Mouse (Mus musculus) heart, adult 8-10 months (tissue): ENCODE data around the gene Kcp. TPM values are rescaled to one million over a fixed set of nuclear protein-coding genes. Genes with fewer than 3 reads are reported as not detected.

Source experiments
- DNase-seq: peaks from one replicate; pipeline ENCODE4 v3.0.0; 2022; ENCODE audit warnings: low spot score
- total RNA-seq, 4 experiments: library from RNA; stranded (reverse); gene quantifications; 2 replicates each; pipeline ENCODE4 v1.2.4; 2022

The Kcp gene
- 1 to 10 TPM; 2.0 to 4.8 (median 2.8) TPM for total RNA-seq

DNA sequence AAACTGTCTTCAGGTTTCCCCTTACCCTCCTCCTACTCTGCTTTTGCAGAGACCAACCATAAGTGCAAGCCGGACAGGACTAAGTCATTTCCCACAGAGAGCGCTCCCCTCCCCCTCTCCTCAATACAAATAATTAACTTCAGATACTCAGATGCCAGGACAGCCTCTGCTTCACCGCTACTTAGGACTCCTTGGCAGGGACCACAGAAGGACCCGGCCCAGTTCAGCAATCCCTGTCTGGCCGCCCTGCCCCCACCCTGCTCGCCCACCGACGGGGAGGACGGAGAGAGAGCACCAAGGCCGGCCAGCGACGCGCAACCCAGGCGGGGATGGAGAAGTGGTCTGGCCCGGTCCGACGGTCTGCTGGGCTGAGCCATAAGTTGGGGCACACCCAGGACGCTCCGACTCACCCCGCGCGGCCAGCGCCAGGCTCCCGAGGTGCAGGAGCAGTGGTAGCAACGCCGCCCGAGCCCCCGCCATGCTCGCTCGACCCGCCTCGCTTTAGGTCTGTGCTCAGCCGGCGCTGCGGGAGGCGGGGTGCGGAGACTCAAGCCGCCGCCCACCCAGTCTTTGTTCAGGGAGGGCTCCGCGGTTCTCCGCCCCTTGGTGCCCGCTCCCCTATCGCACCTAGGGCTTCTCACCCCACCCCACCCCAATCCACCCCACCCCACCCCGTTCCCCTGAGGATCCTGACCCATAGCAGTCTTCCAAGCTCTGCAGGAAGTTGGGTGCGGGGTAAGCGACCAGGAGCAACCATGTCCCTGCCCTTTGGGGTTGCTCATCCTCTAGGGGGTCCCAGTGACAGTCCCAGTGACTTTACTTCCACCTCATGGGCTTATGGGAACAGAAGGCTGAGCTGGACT, at the start of gene Kcp:
TSS of gene Kcp (minus strand) at position 506 of the 863 bp plus-strand sequence.
- no peak for DNase-seq

DNA sequence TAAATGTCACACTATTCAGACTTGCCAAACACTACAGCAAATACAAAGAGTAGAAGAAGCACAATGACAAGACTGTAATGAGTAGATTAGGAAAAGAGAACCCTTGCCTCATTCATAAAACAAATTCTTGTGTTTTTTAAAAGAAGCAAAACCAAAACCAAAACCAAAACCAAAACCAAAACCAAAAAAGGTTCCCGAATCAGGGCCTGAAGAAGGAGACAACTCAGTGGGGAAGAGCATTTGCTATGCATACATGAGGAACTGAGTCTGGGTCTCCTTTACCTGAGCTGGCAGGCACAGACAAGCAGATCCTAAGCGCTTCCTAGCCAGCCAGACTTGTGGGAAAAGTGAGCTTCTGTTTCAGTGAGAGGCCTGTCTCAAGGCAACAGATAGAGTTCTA, 49.4 kb upstream of the Kcp start:
- no peak for DNase-seq

- no peak for DNase-seq
Measured at GRCm38 (mm10) chr6:29552526-29552925, 44.8 kb upstream of the Kcp start.

DNA sequence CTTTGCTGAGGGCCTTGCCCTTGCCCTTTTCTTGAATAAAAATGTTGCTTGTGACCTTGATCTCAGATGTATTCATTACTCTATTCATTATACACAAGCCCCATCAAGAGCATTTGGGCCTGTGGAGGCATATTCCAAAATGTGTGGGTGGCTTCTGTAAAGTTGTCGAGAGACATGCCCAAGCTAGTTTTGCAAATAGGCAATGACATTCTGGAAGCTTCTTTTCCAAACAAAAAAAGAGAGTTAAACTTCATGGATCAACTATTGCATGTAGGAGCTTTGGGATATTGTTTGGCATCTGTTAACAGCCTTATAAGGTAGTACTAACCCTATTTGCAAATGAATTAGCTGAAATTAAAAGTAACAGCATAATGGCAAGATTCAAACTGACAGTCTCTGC, 40.3 kb upstream of the Kcp start:
- no peak for DNase-seq

GRCm38 (mm10) chr6:29547582-29547981, 39.8 kb upstream of the Kcp start:
- no peak for DNase-seq

DNA sequence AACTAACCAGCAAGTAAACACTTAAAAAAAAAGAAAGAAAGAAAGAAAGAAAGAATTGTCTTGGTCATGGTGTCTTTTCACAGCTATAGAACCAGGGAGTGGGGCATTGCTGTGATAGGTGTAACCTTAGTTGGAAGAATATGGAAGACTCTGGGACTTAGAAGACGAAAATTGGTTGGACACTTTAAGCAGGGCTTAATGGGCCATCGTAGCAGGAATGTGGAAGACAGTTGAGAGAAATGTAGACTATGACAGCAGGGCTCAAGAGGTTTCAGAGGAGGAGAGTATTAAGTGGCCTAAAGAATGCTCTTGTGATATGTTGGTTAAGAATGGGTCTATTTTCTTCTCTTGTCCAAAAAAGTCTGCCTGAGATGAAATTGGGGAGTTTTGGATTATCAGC, 37.9 kb upstream of the Kcp start:
- DNase-seq = no peak

DNA sequence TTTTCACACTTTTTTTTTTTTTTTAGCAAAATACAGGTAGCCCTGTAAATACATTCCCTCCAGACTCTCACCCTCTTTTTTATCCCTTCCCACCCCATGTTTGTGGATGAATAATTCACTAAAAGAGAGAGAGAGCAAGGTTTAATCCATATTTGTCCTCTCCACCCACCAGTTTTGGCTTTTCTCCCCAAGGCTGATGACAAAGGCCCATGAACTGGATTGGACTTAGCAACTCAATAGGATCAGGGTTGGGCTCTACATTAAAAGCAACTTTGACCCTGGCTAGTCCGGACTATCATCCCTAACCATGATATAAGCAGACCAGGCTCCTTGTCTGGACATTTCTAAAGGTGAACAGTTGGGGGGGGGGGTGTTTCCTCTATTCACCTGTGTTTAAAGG, 33.2 kb upstream of the Kcp start:
- DNase-seq = no peak

DNA sequence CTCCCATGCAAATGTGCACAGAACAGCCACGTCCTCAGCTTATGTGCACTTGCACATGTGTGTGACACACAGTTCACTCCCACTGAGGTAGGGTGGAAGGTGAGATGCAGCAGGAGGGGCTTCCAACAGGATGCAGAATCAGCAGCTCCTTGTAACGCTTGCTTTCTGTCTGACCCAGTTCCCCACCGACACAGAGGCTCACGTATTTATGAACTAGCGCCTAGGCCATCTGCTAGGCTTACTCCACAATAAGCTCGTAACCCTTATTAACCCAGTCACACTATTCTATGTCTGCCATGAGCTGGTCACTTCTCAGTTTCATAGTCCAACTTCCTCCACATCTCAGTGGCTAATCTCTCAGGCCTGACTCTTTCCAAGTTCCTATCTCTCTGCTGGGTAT, 32.5 kb upstream of the Kcp start:
- no peak for DNase-seq

- no peak for DNase-seq
Measured at GRCm38 (mm10) chr6:29539502-29539901, 31.8 kb upstream of the Kcp start.

DNA sequence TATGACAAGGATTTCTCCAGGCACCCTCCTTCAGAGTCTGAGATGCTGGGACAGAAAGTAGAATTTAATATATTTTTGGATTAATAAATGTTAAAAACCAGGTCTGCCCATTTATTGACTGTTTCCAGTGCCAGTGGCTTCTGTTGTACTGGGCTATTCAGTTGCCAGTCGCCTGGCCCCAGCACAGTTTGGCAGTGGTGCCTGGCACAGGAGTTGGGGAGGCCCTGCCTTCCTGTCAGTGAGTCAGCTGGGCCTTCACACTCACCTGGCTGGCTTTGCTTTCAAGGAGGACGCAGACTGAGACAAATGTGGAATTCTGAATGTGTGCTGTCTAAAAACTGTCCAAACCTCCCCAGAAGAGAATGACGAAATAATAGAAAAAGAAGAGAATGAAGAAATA, 29.5 kb upstream of the Kcp start:
- no peak for DNase-seq

GRCm38 (mm10) chr6:29536651-29537193, 29.0 kb upstream of the Kcp start:
- peak; percentile 58 for DNase-seq

DNA sequence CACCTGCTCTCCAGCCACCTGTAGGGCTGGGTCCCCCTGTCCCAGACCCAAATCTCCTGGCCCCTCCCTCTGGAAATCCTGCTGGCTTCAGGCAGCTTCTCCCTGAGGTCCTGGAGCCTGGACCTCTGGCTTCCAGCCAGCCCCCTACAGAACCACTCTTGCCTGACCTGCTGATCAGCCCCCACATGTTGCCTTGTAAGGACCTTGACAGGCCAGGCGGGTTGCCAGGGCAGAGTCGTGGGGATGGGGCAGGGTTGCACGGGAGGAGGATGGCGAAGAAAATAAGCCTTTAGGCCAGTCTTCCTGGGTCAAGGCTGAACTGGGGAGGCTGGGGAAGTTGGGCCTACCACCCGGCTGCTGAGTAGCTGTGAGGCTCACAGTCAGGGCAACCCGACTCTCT, 27.6 kb upstream of the Kcp start:
- DNase-seq = no peak

DNA sequence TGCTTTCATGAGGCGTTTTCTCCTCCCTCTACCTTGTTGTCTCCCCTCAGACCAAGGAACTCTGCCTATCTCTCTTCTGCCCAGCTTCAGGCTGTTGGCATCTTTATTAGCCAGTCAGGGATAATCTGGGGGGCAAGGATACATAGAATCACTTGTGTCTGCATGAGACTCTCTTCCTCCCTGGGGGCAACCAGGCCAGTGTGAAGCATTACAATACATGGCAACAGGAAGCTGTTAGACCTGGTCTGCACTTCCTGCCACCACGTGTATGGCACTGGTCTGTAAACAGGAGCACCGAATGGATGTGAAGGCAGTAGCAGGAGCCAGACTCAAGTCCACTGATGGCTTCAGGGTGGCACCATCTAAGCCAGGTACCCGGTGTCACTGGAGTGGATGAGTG, 22.3 kb upstream of the Kcp start:
- DNase-seq = no peak

DNA sequence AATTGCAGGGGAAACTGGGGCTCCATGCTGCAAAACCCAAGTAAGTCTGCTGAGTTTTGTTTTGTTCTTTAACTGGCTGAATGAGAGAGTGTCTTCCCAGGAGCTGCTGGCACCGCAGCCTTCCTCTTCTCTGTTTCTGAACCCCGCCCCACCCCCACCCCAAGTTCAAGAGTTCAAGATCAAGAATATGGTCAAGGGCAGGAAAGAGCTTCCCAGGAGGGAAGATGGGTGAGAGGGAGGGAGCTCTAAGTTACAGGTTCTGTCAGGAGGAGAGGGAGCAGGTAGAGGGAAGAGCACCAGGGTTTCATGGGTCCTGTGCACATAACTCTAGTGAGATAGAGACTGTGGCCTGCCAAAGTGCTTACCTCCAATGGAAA, 21.7 kb upstream of the Kcp start:
- DNase-seq = no peak

GRCm38 (mm10) chr6:29528561-29529443, 21.1 kb upstream of the Kcp start:
- DNase-seq = no peak

DNA sequence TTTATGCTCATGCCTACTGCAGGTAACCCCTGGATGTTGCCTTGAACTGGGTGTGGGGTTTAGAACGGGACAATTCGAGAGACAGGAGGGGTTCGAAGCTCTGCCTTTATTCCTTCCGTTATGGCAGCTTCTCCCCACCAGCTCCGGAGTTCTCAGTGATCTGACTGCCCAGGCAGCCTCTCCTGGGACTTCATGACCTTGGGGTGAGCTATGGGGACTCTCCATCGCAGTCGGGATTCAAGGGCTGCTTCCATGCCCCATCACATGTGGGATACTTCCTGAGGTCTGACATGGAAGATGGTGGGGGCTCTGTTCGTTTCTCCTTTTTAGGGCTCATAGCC, 20.4 kb upstream of the Kcp start:
- no peak for DNase-seq

DNA sequence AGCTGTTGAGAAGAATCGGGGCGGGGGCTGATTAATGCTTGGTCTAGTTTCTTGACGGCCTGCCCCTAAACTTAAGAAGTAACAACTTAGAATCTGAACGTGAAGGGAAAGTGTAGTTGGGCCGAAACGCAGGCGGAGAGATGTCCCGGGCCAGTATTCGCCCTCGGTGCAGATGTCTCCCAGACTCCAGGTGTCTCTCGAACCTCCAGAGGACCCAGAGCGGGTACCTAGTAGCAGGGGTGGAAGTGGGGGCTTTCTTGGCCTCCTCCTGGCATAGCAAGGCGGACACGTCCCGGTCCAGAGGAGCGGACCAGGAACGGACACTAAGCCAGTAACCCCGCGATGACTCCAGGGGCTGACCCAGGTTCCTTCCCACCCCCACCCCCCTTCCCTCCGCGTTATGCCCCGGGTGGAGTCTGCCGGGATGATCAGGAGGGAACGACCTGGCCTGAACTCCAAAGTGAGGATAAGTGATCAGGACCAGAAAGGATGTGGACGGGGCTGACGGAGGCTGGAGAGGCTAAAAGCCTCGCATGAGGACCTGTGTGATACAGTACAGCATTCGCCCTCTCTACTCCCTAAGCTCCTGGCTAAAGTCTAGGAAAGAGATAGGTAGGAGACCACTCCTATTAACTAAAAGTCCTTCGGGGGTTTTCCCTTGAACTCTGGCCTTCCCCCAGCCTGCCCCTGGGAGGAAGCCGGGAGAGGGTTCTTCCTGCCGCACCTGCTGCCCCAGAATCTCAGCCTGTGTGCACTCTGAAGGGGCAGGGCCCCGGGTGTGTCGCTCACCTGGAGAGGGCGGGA, 19.8 kb upstream of the Kcp start:
- no peak for DNase-seq

- no peak for DNase-seq
Measured at GRCm38 (mm10) chr6:29526281-29527251, 18.8 kb upstream of the Kcp start, which contains the start of gene Irf5. TSS of gene Irf5 (plus strand) at chr6:29526625.

DNA sequence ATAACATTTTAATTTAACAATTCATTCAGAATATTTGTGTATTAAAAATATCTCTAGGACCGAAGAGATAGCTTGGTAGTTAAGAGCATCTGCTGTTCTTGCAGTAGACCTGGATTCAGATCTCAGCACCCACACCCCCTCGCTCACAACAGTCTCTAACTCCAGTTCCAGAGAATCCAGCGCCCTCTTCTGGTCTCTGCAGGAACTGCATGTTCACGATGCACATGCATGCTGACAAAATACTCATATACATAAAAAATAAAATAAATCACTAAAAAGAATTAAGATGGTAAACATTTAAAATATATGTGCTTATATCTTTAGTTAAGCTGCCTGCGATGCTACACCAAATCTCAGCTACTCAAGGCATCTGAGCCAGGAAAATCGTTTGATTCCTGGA, 17.5 kb upstream of the Kcp start:
- no peak for DNase-seq

- peak; percentile 38 for DNase-seq
Measured at GRCm38 (mm10) chr6:29524034-29524489, 16.3 kb upstream of the Kcp start.
